Mouse (Mus musculus) granulocyte monocyte progenitor cell, adult 5-6 weeks (primary cell): ENCODE results near the gene Gm13757. TPM values are rescaled to one million over a fixed set of nuclear protein-coding genes. Genes with fewer than 3 reads are reported as not detected.
"Not testable (repeated sequence)": the region's sequence is repeated elsewhere in the genome, so short reads cannot be mapped to it uniquely, and the experiment has no call there.

Experiments
- ATAC-seq: replicated peaks from 2 replicates; pipeline ENCODE4 v1.8.0; 2016; ENCODE audit warnings: mild to moderate bottlenecking, moderate TSS enrichment, inconsistent platforms; ENCODE audit not compliant: poor library complexity, severe bottlenecking
- total RNA-seq, 2 experiments: library from RNA; stranded (forward) in 1 of 2; stranded (reverse) in 1 of 2; fragments of 200-712, 200-1000 nt in 1 of 2; fragments of >200 nt in 1 of 2; fragmentation: Nextera tagmentation in 1 of 2; gene quantifications; 2 replicates each; pipeline ENCODE4 v1.2.3; 2014 to 2017

Gene Gm13757
- total RNA-seq (2014; fragmentation: Nextera tagmentation) (not detected in 2 replicates), total RNA-seq (2017) (not detected in 2 replicates)

DNA sequence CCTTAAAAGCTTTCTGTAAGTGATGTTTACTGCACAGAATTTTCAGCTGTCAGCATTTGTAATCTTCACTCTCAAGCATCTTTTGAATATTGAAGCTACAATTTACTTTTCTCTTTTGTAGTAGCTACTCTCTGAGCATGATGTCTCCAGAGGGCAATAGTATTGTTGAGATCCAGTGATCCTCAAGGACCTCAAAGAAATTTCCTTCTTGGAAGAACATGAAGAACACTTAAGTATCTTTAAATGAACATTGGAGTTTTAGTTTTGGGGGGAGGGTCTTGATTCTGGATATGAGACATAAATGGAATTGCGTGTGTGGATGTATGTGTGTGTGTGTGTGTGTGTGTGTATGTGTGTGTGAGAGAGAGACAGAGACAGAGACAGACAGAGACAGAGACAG is at the start of gene Gm13757:
TSS of gene Gm13757 (minus strand) at position 101 of the 400 bp plus-strand sequence.
- ATAC-seq, result no peak

DNA sequence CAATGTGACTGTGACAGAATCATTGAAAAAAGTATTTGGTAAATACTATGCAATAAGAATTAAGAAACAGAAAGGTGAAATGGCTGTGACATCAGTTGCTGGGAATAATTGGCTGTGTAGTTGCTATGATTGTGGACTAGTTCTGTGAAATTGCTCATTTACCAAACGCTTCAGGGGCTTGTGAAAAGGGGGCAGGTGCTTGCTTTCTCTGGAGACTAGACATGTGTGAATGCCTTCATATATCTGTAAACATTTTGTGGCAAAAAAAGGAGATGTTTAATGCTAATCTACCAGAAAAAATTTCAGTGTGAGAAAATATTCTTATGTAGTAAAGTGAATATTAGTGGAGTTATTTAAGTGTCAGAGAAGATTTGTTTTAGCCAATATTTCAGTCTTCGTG is 44.1 kb upstream of the Gm13757 start, which contains the start of gene Olfr1185-ps1:
TSS of gene Olfr1185-ps1 (plus strand) at position 301 of the 400 bp plus-strand sequence.
- ATAC-seq, result no peak

DNA sequence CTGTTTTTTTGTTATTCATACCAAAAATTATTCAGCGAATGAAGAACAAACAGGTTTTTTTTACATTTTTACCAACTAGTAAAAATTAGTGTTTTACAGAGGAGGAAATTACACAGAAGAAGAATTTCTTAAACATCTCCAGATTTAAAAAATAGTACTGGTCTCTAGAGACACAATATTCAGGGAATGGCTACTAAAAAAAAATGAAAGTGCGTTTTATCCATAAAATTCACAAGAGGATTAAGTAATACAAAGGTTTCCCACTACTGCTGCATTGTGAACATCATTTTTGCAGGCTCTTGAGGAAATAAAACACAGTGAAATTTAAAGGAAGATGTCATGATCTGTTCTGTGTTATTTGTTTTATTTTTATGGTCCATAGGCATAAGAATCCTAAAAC is 34.4 kb upstream of the Gm13757 start, which contains the start of gene Olfr1184:
TSS of gene Olfr1184 (plus strand) at position 301 of the 400 bp plus-strand sequence.
- no peak for ATAC-seq

DNA sequence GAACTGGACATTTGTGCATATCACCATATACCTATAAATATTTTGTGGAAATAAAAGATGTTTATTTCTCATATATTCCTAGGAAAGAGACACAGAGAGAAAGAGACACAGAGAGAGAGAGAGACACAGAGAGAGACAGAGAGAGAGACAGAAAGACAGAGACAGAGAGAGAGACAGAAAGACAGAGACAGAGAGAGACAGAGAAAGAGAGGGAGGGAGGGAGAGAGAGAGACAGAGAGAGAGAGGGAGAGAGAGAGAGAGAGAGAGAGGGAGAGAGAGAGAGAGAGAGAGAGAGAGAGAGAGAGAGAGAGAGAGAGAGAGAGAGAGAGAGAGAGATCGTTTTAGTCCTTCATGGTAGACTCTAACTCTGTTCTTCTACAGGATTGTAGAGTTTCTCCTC is 5.6 kb upstream of the Gm13757 start, which contains the start of gene Olfr1183:
TSS of gene Olfr1183 (plus strand) at position 301 of the 400 bp plus-strand sequence.
- not testable (repeated sequence) for ATAC-seq

DNA sequence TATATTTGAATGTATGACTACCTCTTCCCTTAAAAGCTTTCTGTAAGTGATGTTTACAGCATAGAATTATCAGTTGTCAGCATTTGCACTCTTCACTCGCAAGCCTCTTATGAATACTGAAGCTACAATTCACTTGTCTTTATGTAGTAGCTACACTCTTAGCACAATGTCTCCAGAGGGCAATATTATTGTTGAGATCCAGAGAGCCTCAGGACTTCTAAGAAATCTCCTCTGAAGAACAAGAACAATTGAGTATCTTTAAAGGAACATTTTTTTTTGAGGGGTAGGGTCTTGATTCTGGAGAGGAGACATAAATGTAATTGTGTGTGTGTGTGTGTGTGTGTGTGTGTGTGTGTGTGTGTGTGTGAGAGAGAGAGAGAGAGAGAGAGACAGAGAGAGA is 22.9 kb downstream of the Gm13757 start, which contains the start of gene Olfr1181:
TSS of gene Olfr1181 (minus strand) at position 101 of the 400 bp plus-strand sequence.
- ATAC-seq, result no peak

DNA sequence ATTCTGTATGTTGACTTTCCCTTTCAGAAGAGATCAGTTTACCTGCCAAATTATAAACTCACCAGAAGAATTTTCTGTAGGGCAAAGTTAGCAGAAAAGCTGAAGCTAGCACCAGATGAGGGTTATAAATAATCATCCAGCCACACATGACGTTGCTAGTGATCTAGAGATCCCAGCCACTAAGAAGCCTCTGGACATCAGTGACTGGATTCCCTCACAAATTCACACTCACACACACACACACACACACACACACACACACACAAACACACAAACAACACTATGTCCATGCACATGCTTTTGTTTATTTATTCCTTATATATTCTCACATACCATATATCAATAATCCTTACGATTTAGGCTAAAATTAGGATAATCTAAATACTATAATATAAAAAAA is 29.9 kb downstream of the Gm13757 start, which contains the start of gene Olfr1180:
TSS of gene Olfr1180 (minus strand) at position 101 of the 400 bp plus-strand sequence.
- ATAC-seq, result no peak

DNA sequence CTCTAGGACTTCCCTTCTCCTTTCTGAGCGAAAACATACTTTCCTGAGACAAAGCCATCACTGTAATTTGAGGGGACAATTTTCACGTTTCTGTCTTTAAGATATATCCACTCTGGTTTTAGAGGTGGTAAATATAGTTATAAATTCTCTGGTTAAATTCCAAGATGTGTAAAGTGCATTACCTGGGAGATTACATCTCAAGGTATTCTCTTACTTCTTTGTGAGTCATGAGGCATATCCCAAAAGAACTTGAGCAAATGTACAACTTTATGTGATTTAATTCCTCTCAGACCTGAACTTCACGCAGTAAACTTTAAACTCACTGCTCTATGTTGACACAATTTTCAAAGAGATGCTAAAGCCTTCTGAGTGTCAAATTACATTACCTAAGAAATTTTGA is 42.6 kb downstream of the Gm13757 start, which contains the start of gene Olfr1179:
TSS of gene Olfr1179 (minus strand) at position 101 of the 400 bp plus-strand sequence.
- ATAC-seq, result no peak

Other genes with a start within 250 kb of the Gm13757 start
- gene Olfr1170, start 220.8 kb downstream of the Gm13757 start, total RNA-seq (2014; fragmentation: Nextera tagmentation), result not detected in 2 replicates
- not detected in 2 replicates for gene Olfr1170, start 220.8 kb downstream of the Gm13757 start, total RNA-seq (2017)
- not detected in 2 replicates for gene Olfr1173, start 169.3 kb downstream of the Gm13757 start, total RNA-seq (2014; fragmentation: Nextera tagmentation)
- gene Olfr1173, start 169.3 kb downstream of the Gm13757 start, total RNA-seq (2017), result not detected in 2 replicates
- not detected in 2 replicates for gene Olfr1174-ps, start 134.0 kb downstream of the Gm13757 start, total RNA-seq (2014; fragmentation: Nextera tagmentation)
- gene Olfr1174-ps, start 134.0 kb downstream of the Gm13757 start, total RNA-seq (2017), result not detected in 2 replicates
- gene Olfr1175-ps, start 121.9 kb downstream of the Gm13757 start, total RNA-seq (2014; fragmentation: Nextera tagmentation), result not detected in 2 replicates
- not detected in 2 replicates for gene Olfr1175-ps, start 121.9 kb downstream of the Gm13757 start, total RNA-seq (2017)
- not detected in 2 replicates for gene Olfr1176, start 112.4 kb downstream of the Gm13757 start, total RNA-seq (2014; fragmentation: Nextera tagmentation)
- gene Olfr1176, start 112.4 kb downstream of the Gm13757 start, total RNA-seq (2017), result not detected in 2 replicates
- not detected in 2 replicates for gene Olfr1177-ps, start 102.6 kb downstream of the Gm13757 start, total RNA-seq (2014; fragmentation: Nextera tagmentation)
- gene Olfr1177-ps, start 102.6 kb downstream of the Gm13757 start, total RNA-seq (2017), result not detected in 2 replicates
- not detected in 2 replicates for gene Olfr1178, start 62.1 kb downstream of the Gm13757 start, total RNA-seq (2014; fragmentation: Nextera tagmentation)
- gene Olfr1178, start 62.1 kb downstream of the Gm13757 start, total RNA-seq (2017), result not detected in 2 replicates
- not detected in 2 replicates for gene Olfr1179, start 42.7 kb downstream of the Gm13757 start, total RNA-seq (2014; fragmentation: Nextera tagmentation)
- not detected in 2 replicates for gene Olfr1179, start 42.7 kb downstream of the Gm13757 start, total RNA-seq (2017)
- gene Olfr1180, start 30.0 kb downstream of the Gm13757 start, total RNA-seq (2014; fragmentation: Nextera tagmentation), result not detected in 2 replicates
- not detected in 2 replicates for gene Olfr1180, start 30.0 kb downstream of the Gm13757 start, total RNA-seq (2017)
- gene Olfr1181, start 23.0 kb downstream of the Gm13757 start, total RNA-seq (2014; fragmentation: Nextera tagmentation), result not detected in 2 replicates
- not detected in 2 replicates for gene Olfr1181, start 23.0 kb downstream of the Gm13757 start, total RNA-seq (2017)
- gene Olfr1183, start 5.7 kb upstream of the Gm13757 start, total RNA-seq (2014; fragmentation: Nextera tagmentation), result not detected in 2 replicates
- gene Olfr1183, start 5.7 kb upstream of the Gm13757 start, total RNA-seq (2017), result not detected in 2 replicates
- gene Olfr1184, start 34.5 kb upstream of the Gm13757 start, total RNA-seq (2014; fragmentation: Nextera tagmentation), result not detected in 2 replicates
- not detected in 2 replicates for gene Olfr1184, start 34.5 kb upstream of the Gm13757 start, total RNA-seq (2017)
- gene Olfr1185-ps1, start 44.2 kb upstream of the Gm13757 start, total RNA-seq (2014; fragmentation: Nextera tagmentation), result not detected in 2 replicates
- not detected in 2 replicates for gene Olfr1185-ps1, start 44.2 kb upstream of the Gm13757 start, total RNA-seq (2017)
- gene Olfr1186, start 69.4 kb upstream of the Gm13757 start, total RNA-seq (2014; fragmentation: Nextera tagmentation), result not detected in 2 replicates
- gene Olfr1186, start 69.4 kb upstream of the Gm13757 start, total RNA-seq (2017), result not detected in 2 replicates
- gene Olfr1188, start 107.8 kb upstream of the Gm13757 start, total RNA-seq (2014; fragmentation: Nextera tagmentation), result not detected in 2 replicates
- gene Olfr1188, start 107.8 kb upstream of the Gm13757 start, total RNA-seq (2017), result not detected in 2 replicates
- gene Olfr1189, start 137.3 kb upstream of the Gm13757 start, total RNA-seq (2014; fragmentation: Nextera tagmentation), result not detected in 2 replicates
- not detected in 2 replicates for gene Olfr1189, start 137.3 kb upstream of the Gm13757 start, total RNA-seq (2017)
- gene Olfr1191-ps1, start 191.4 kb upstream of the Gm13757 start, total RNA-seq (2014; fragmentation: Nextera tagmentation), result not detected in 2 replicates
- not detected in 2 replicates for gene Olfr1191-ps1, start 191.4 kb upstream of the Gm13757 start, total RNA-seq (2017)
- gene Olfr1192-ps1, start 199.4 kb upstream of the Gm13757 start, total RNA-seq (2014; fragmentation: Nextera tagmentation), result not detected in 2 replicates
- not detected in 2 replicates for gene Olfr1192-ps1, start 199.4 kb upstream of the Gm13757 start, total RNA-seq (2017)
- not detected in 2 replicates for gene Olfr1193, start 226.5 kb upstream of the Gm13757 start, total RNA-seq (2014; fragmentation: Nextera tagmentation)
- not detected in 2 replicates for gene Olfr1193, start 226.5 kb upstream of the Gm13757 start, total RNA-seq (2017)
- not detected in 2 replicates for gene Olfr1195, start 240.1 kb upstream of the Gm13757 start, total RNA-seq (2014; fragmentation: Nextera tagmentation)
- gene Olfr1195, start 240.1 kb upstream of the Gm13757 start, total RNA-seq (2017), result not detected in 2 replicates